Mouse (Mus musculus) E14TG2a.4 (cell line): ENCODE results near the gene Pkp2.

Source experiments
- H3K27me3 ChIP-seq: 2 replicates; pipeline ENCODE4 v1.6.1; 2014; ENCODE audit warnings: low read length, control low read depth; ENCODE audit not compliant: insufficient read depth
- H3K36me3 ChIP-seq: 2 replicates; pipeline ENCODE4 v1.6.1; 2014; ENCODE audit warnings: low read length, control low read depth; ENCODE audit not compliant: insufficient read depth
- H3K4me1 ChIP-seq: replicated peaks from 2 replicates; pipeline ENCODE4 v1.6.1; 2014; ENCODE audit warnings: low read depth, low read length, control low read depth
- H3K4me3 ChIP-seq: replicated peaks from 2 replicates; pipeline ENCODE4 v1.5.1; 2014; ENCODE audit warnings: mild to moderate bottlenecking, low read length
- H3K9me3 ChIP-seq: 2 replicates; pipeline ENCODE4 v1.6.1; 2014; ENCODE audit warnings: low read length, control low read depth
- CTCF ChIP-seq: conservative IDR thresholded peaks from 2 replicates; pipeline ENCODE4 v1.5.1; 2014; ENCODE audit warnings: low read length
- NANOG ChIP-seq: IDR thresholded peaks from 2 replicates; pipeline ENCODE4 v1.6.1; 2014; ENCODE audit warnings: borderline replicate concordance, low read length, mixed read lengths
- POU5F1 ChIP-seq: IDR thresholded peaks from 2 replicates; pipeline ENCODE4 v1.6.1; 2014; ENCODE audit warnings: low read length, borderline replicate concordance

Pkp2 gene

GRCm38 (mm10) chr16:16302369-16303137 is 89.4 kb downstream of the Pkp2 start, which contains the start of gene Yars2:
Gene Yars2, plus strand, starts transcription at chr16:16302965.
- no peak; the same call in 1 of the 2 replicates for TF ChIP-seq CTCF
- no peak for TF ChIP-seq POU5F1
- no peak for TF ChIP-seq NANOG
- H3K4me3 ChIP-seq, result peak within 1 kb of the TSS; percentile 98
- peaks cover 34% of the 10 kb centered on the region for H3K4me1 ChIP-seq
- H3K27me3 ChIP-seq, result no peaks in the 10 kb centered on the region
- H3K36me3 ChIP-seq, result peaks cover 33% of the 10 kb centered on the region
- no peaks in the 10 kb centered on the region for H3K9me3 ChIP-seq

- TF ChIP-seq NANOG, result no peak
- TF ChIP-seq POU5F1, result no peak
- no peak for TF ChIP-seq CTCF
- H3K9me3 ChIP-seq, result no peaks in the 10 kb centered on the region
- H3K4me3 ChIP-seq, result peak overlapping the region; percentile 98
- peaks cover 34% of the 10 kb centered on the region for H3K4me1 ChIP-seq
- H3K27me3 ChIP-seq, result no peaks in the 10 kb centered on the region
- peaks cover 40% of the 10 kb centered on the region for H3K36me3 ChIP-seq
Measured at GRCm38 (mm10) chr16:16303138-16303827, 90.2 kb downstream of the Pkp2 start.

- no peaks in the 10 kb centered on the region for H3K27me3 ChIP-seq
- peak overlapping the region; percentile 98 for H3K4me3 ChIP-seq
- H3K4me1 ChIP-seq, result peaks cover 34% of the 10 kb centered on the region
- H3K9me3 ChIP-seq, result no peaks in the 10 kb centered on the region
- peaks cover 46% of the 10 kb centered on the region for H3K36me3 ChIP-seq
- TF ChIP-seq CTCF, result peak; percentile 41
- no peak for TF ChIP-seq NANOG
Measured at GRCm38 (mm10) chr16:16303888-16304287, 90.8 kb downstream of the Pkp2 start.

- Histone ChIP-seq H3K36me3 (peaks cover 89% of the 10 kb centered on the region), H3K4me1 (0 out of 2 replicates have a peak, but pooled peaks cover 2% of the 10 kb centered on the region), H3K9me3 (no peaks in the 10 kb centered on the region), H3K27me3 (no peaks in the 10 kb centered on the region), H3K4me3 (no peak overlapping the region)
- TF ChIP-seq POU5F1 (no peak), NANOG (no peak), CTCF (no peak)
Measured at GRCm38 (mm10) chr16:16311319-16311718, 98.2 kb downstream of the Pkp2 start.
